Comparison of ENCODE assay signal across 8 mouse cellular contexts in the genomic region with DNA sequence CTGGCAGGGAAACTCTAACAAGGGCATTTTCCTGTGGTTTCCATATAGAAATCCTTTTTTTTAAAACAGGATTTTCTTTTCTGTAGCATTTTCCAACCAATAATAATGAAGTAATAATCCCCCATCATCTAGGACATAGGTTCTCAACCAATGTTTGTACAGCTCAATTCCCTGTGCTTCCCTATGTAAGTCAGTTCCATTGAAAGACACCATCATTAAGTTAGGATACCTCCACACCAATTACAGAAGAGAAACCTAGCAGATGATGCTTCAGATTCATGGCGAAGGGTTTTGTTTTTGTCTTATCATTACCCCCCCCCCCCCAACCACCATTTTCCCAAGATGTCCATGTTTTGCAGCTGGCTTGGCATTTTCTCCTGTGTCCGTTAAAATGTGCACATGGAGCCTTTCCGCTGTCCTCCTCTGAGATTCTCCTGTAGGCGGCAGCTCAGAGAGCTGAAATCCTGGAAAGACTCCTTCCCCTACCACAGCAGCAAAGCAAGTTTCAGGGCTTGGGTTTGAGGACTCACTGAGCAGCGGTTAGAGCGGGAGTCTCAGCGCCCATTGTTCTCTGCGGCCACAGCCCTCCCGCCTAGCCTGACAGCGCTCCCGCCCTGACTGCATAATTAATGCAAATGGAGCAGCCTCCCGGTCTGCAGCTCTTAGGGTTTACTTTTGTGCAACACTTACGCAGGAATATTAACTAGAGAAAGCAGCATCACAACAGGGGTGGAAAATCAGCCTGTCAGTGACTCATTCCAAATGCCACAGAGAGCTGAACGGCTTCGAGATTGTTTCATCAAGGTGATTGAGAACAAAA.
DNase-seq lines count a peak whose midpoint lies in the region; ATAC-seq lines count a peak whose summit lies in the region.

No protein-coding gene starts in this region.

- peaks cover 21% of the 10 kb centered on the region for H3K27me3 ChIP-seq in erythroblast, embryonic 14.5 days (ENCODE audit: control insufficient read depth)

- no peaks in the 10 kb centered on the region for H3K9me3 ChIP-seq in erythroblast, embryonic 14.5 days (ENCODE audit: control insufficient read depth, low read length)

- intact Hi-C loops in left cerebral cortex, postnatal 10 days (cut with DNase I), result loop anchor here (10.0 kb wide), 1 partner anchor 275 kb away; no protein-coding TSS in a partner anchor

- DNase-seq in gastrocnemius, postnatal 10 days, result peak; percentile 36
- peak; percentile 45 to 61 for DNase-seq in left cerebral cortex, postnatal 10 days (ENCODE audit: extremely low spot score in 1 of 2, low spot score in 2 of 2)
- DNase-seq in right cerebral cortex, postnatal 25 days, result peak; percentile 52

- H3K4me3 ChIP-seq in erythroblast, embryonic 14.5 days (replicated peaks), result peak overlapping the region; percentile 53

- no peaks in the 10 kb centered on the region for H3K36me3 ChIP-seq in erythroblast, embryonic 14.5 days (ENCODE audit: control insufficient read depth)

- peaks cover 7% of the 10 kb centered on the region for H3K4me1 ChIP-seq in erythroblast, embryonic 14.5 days (ENCODE audit: control insufficient read depth)

- no peak for ATAC-seq in erythroblast, adult 5-6 weeks (replicated peaks; ENCODE audit: low FRiP score, poor library complexity, severe bottlenecking)
- peak; percentile 93 for ATAC-seq in common myeloid progenitor, adult 5-6 weeks (replicated peaks; ENCODE audit: low read depth, poor library complexity, severe bottlenecking)
- peak; percentile 35 for ATAC-seq in inflammation-experienced regulatory T-cells, adult 6 months
- peak; percentile 85 for ATAC-seq in megakaryocyte progenitor cell, adult 5-6 weeks (replicated peaks; ENCODE audit: poor library complexity)
